Mouse (Mus musculus): ENCODE measurements around the gene Ranbp17.

DNA sequence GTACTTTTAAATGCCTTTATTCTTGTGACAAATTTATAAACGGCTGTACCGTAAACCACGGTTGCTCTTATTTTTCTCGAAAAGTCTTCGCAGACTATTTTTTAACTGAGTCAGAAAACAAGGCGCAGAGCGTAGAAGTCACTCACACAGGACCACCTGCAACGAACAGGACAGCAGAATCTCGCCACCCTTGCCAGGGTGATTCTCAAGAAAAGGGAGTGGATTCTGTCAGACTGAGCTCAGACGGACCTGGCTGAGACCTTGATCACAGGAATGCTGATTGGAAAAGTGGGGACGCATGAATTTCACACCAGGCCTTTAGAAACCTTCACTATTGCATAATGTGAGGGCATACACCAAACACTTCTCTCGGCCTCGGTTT is 316.4 kb downstream of the Ranbp17 start:
- no peak for TF ChIP-seq CTCF (IDR thresholded peaks at IDR 0.05; ENCODE audit: low read depth)
- no peak for TF ChIP-seq EP300 (IDR thresholded peaks at IDR 0.05; ENCODE audit: low read depth)
